Mouse (Mus musculus) MEL (cell line): ENCODE results near the gene Cenpf.

Experiments
- CTCF ChIP-seq, 3 experiments: IDR thresholded peaks in 2 of 3; conservative IDR thresholded peaks in 1 of 3; 2 replicates each; pipeline ENCODE4 v1.5.1; 2011 to 2012; ENCODE audit warnings: low read length in 3 of 3, low read depth in 2 of 3, mild to moderate bottlenecking in 2 of 3, improper control_type of control experiment in 1 of 3, inconsistent platforms in 1 of 3, mixed read lengths in 1 of 3, moderate library complexity in 1 of 3; ENCODE audit not compliant: control insufficient read depth in 1 of 3, insufficient read depth in 1 of 3, poor library complexity in 1 of 3, severe bottlenecking in 1 of 3
- JUND ChIP-seq: IDR thresholded peaks from 2 replicates; pipeline ENCODE4 v1.6.1; 2011; ENCODE audit warnings: low read depth, mild to moderate bottlenecking, improper control_type of control experiment, low read length
- MAFK ChIP-seq: IDR thresholded peaks from 2 replicates; pipeline ENCODE4 v1.6.1; 2011; ENCODE audit warnings: low read depth, mild to moderate bottlenecking, low read length, improper control_type of control experiment, borderline replicate concordance

DNA sequence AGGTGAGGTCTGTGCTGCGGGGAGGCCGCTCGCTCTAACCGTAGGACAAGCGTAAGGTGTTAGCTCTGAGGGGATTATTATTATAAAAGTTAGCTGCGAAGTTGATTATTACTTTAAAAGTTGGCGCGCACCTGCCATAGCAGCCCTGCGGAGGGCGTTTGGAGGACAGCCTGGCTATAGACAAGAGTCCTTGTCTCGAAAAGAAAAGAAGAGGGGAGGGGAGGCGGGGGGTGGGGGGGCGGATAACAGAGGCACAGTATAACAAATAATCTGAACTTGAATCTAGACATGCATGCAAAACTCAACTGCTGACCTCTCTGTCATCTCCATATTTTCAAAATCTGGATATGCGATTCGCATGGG is 483 bp upstream of the Cenpf start:
- TF ChIP-seq CTCF (IDR thresholded peaks at IDR 0.05 in 2 of 3, conservative IDR thresholded peaks at IDR 0.05 in 1 of 3; ENCODE audit: control insufficient read depth in 1 of 3, insufficient read depth in 1 of 3, low read depth in 2 of 3, low read length in 3 of 3, poor library complexity in 1 of 3, severe bottlenecking in 1 of 3) (no peak), JUND (no peak), MAFK (no peak)
